Mouse (Mus musculus): ENCODE measurements at regions not wholly inside any gene's neighbourhood (a gene's known extent, or its start where the extent isn't known, plus 50 kb on each side); places are given as distances from the start of the nearest gene placed in this dataset.

- Histone ChIP-seq H3K36me3 (ENCODE audit: control insufficient read depth, insufficient read depth) (no peaks in the 10 kb centered on the region), H3K27me3 (replicated peaks; ENCODE audit: control insufficient read depth, insufficient read depth, low read length) (no peaks in the 10 kb centered on the region), H3K4me1 (replicated peaks; ENCODE audit: control insufficient read depth, insufficient read depth, low read length) (no peaks in the 10 kb centered on the region), H3K27ac (ENCODE audit: low read depth, low read length) (no peak overlapping the region), H3K9ac (ENCODE audit: low read depth, low read length) (no peak overlapping the region), H3K4me3 (ENCODE audit: low read depth, low read length) (no peak overlapping the region), H3K4me2 (replicated peaks; ENCODE audit: low read depth) (no peak overlapping the region), H3K9me3 (ENCODE audit: control insufficient read depth) (no peaks in the 10 kb centered on the region)
- ATAC-seq, result no peak
- 82% methylated on average over 9 of the region's 9 CpGs for WGBS
- TF ChIP-seq CTCF (IDR thresholded peaks at IDR 0.05; ENCODE audit: low read depth), result no peak
These were observed 79.4 kb downstream of the Fam43a start for GRCm38 (mm10) chr16:30678708-30679492.

- Histone ChIP-seq H3K4me3 (ENCODE audit: low read depth, low read length) (no peak overlapping the region), H3K4me2 (replicated peaks; ENCODE audit: low read depth) (no peak overlapping the region), H3K27me3 (replicated peaks; ENCODE audit: control insufficient read depth, insufficient read depth, low read length) (no peaks in the 10 kb centered on the region), H3K4me1 (replicated peaks; ENCODE audit: control insufficient read depth, insufficient read depth, low read length) (no peaks in the 10 kb centered on the region), H3K27ac (ENCODE audit: low read depth, low read length) (no peak overlapping the region), H3K9ac (ENCODE audit: low read depth, low read length) (no peak overlapping the region), H3K36me3 (ENCODE audit: control insufficient read depth, insufficient read depth) (no peaks in the 10 kb centered on the region), H3K9me3 (ENCODE audit: control insufficient read depth) (peaks cover 2% of the 10 kb centered on the region; the same call in 1 of the 2 replicates)
- TF ChIP-seq CTCF (IDR thresholded peaks at IDR 0.05; ENCODE audit: low read depth), result no peak
- WGBS, result 88% methylated on average over 3 of the region's 3 CpGs
- ATAC-seq, result no peak
These were observed 79.9 kb downstream of the Fam43a start for GRCm38 (mm10) chr16:30679493-30679811.

- Histone ChIP-seq H3K9me3 (ENCODE audit: control insufficient read depth) (peaks cover 3% of the 10 kb centered on the region; the same call in 1 of the 2 replicates), H3K9ac (ENCODE audit: low read depth, low read length) (no peak overlapping the region), H3K27me3 (replicated peaks; ENCODE audit: control insufficient read depth, insufficient read depth, low read length) (no peaks in the 10 kb centered on the region), H3K4me1 (replicated peaks; ENCODE audit: control insufficient read depth, insufficient read depth, low read length) (no peaks in the 10 kb centered on the region), H3K4me3 (ENCODE audit: low read depth, low read length) (no peak overlapping the region), H3K4me2 (replicated peaks; ENCODE audit: low read depth) (no peak overlapping the region), H3K36me3 (ENCODE audit: control insufficient read depth, insufficient read depth) (no peaks in the 10 kb centered on the region), H3K27ac (ENCODE audit: low read depth, low read length) (no peak overlapping the region)
- TF ChIP-seq CTCF (IDR thresholded peaks at IDR 0.05; ENCODE audit: low read depth), result no peak
- no peak for ATAC-seq
- WGBS, result 92% methylated on average over 4 of the region's 4 CpGs
These were observed 81.9 kb downstream of the Fam43a start for GRCm38 (mm10) chr16:30681421-30681820.

- 81% methylated on average over 3 of the region's 3 CpGs for WGBS
- Histone ChIP-seq H3K9ac (ENCODE audit: low read depth, low read length) (no peak overlapping the region), H3K4me2 (replicated peaks; ENCODE audit: low read depth) (no peak overlapping the region), H3K27ac (ENCODE audit: low read depth, low read length) (no peak overlapping the region), H3K9me3 (ENCODE audit: control insufficient read depth) (peaks cover 3% of the 10 kb centered on the region; the same call in 1 of the 2 replicates), H3K4me1 (replicated peaks; ENCODE audit: control insufficient read depth, insufficient read depth, low read length) (no peaks in the 10 kb centered on the region), H3K36me3 (ENCODE audit: control insufficient read depth, insufficient read depth) (no peaks in the 10 kb centered on the region), H3K4me3 (ENCODE audit: low read depth, low read length) (no peak overlapping the region), H3K27me3 (replicated peaks; ENCODE audit: control insufficient read depth, insufficient read depth, low read length) (no peaks in the 10 kb centered on the region)
- no peak for ATAC-seq
- no peak for TF ChIP-seq CTCF (IDR thresholded peaks at IDR 0.05; ENCODE audit: low read depth)
These were observed 84.5 kb downstream of the Fam43a start for GRCm38 (mm10) chr16:30683986-30684385.

- WGBS, result 67% methylated on average over 6 of the region's 6 CpGs
- Histone ChIP-seq H3K36me3 (ENCODE audit: control insufficient read depth, insufficient read depth) (no peaks in the 10 kb centered on the region), H3K4me2 (replicated peaks; ENCODE audit: low read depth) (no peak overlapping the region), H3K9me3 (ENCODE audit: control insufficient read depth) (peaks cover 3% of the 10 kb centered on the region; the same call in 1 of the 2 replicates), H3K27me3 (replicated peaks; ENCODE audit: control insufficient read depth, insufficient read depth, low read length) (no peaks in the 10 kb centered on the region), H3K27ac (ENCODE audit: low read depth, low read length) (no peak overlapping the region), H3K4me3 (ENCODE audit: low read depth, low read length) (no peak overlapping the region), H3K9ac (ENCODE audit: low read depth, low read length) (no peak overlapping the region), H3K4me1 (replicated peaks; ENCODE audit: control insufficient read depth, insufficient read depth, low read length) (no peaks in the 10 kb centered on the region)
- ATAC-seq, result no peak
- no peak for TF ChIP-seq CTCF (IDR thresholded peaks at IDR 0.05; ENCODE audit: low read depth)
These were observed 87.0 kb downstream of the Fam43a start for GRCm38 (mm10) chr16:30686536-30686935.

GRCm38 (mm10) chr16:30687225-30687624 lies 87.7 kb downstream of the Fam43a start:
- peaks cover 3% of the 10 kb centered on the region; the same call in 1 of the 2 replicates for H3K9me3 ChIP-seq (ENCODE audit: control insufficient read depth)
- H3K27me3 ChIP-seq (replicated peaks; ENCODE audit: control insufficient read depth, insufficient read depth, low read length), result no peaks in the 10 kb centered on the region
- no peaks in the 10 kb centered on the region for H3K36me3 ChIP-seq (ENCODE audit: control insufficient read depth, insufficient read depth)
- H3K4me3 ChIP-seq (ENCODE audit: low read depth, low read length), result no peak overlapping the region
- 85% methylated on average over 6 of the region's 6 CpGs for WGBS
- no peaks in the 10 kb centered on the region for H3K4me1 ChIP-seq (replicated peaks; ENCODE audit: control insufficient read depth, insufficient read depth, low read length)
- no peak overlapping the region for H3K9ac ChIP-seq (ENCODE audit: low read depth, low read length)
- TF ChIP-seq CTCF (IDR thresholded peaks at IDR 0.05; ENCODE audit: low read depth), result no peak
- H3K4me2 ChIP-seq (replicated peaks; ENCODE audit: low read depth), result no peak overlapping the region
- H3K27ac ChIP-seq (ENCODE audit: low read depth, low read length), result no peak overlapping the region
- no peak for ATAC-seq

Data from intestine, postnatal 0 days (tissue).